Mouse (Mus musculus) adrenal gland, postnatal 14 days (tissue): ENCODE data around the gene Rb1. TPM values are rescaled to one million over a fixed set of nuclear protein-coding genes. Genes with fewer than 3 reads are reported as not detected.

Experiments
- DNase-seq: peaks from one replicate; pipeline ENCODE4 v3.0.0; 2021; ENCODE audit warnings: mixed read lengths
- microRNA-seq, 2 experiments: library from miRNA; unstranded; fragments of <30 nt; microRNA quantifications; one replicate each; pipeline ENCODE4 v1.2.0; 2021
- total RNA-seq: library from RNA; stranded (reverse); gene quantifications from 2 replicates; pipeline ENCODE4 v1.2.3, GENCODE M21; 2021

Gene Rb1
- total RNA-seq, 1 experiment from 2014 or later = 25.8 TPM

DNA sequence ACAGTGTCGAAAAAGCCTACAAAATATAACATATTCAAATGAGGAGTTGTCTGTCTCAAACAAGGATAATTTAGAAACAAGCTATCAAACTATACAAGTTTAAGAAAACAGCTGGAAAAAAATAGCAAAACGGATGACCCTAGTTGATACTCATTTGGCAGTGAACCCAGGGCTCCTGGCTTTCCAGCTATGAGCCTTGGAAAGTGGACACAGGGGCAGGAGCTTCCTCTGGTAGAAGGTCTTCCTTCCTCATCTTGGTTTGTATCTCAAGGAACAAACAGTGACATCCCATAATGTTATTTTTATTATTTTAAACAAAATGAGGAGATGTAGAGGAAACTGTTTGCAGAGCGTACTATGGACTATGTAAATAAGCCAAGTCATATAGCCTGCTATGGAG, 177.5 kb downstream of the Rb1 start:
- DNase-seq = no peak

- DNase-seq = no peak
Measured at GRCm38 (mm10) chr14:73146721-73147120, 178.9 kb downstream of the Rb1 start.

GRCm38 (mm10) chr14:73145531-73145930, 180.1 kb downstream of the Rb1 start:
- no peak for DNase-seq

GRCm38 (mm10) chr14:73143710-73144420, 181.8 kb downstream of the Rb1 start:
- DNase-seq = no peak

DNA sequence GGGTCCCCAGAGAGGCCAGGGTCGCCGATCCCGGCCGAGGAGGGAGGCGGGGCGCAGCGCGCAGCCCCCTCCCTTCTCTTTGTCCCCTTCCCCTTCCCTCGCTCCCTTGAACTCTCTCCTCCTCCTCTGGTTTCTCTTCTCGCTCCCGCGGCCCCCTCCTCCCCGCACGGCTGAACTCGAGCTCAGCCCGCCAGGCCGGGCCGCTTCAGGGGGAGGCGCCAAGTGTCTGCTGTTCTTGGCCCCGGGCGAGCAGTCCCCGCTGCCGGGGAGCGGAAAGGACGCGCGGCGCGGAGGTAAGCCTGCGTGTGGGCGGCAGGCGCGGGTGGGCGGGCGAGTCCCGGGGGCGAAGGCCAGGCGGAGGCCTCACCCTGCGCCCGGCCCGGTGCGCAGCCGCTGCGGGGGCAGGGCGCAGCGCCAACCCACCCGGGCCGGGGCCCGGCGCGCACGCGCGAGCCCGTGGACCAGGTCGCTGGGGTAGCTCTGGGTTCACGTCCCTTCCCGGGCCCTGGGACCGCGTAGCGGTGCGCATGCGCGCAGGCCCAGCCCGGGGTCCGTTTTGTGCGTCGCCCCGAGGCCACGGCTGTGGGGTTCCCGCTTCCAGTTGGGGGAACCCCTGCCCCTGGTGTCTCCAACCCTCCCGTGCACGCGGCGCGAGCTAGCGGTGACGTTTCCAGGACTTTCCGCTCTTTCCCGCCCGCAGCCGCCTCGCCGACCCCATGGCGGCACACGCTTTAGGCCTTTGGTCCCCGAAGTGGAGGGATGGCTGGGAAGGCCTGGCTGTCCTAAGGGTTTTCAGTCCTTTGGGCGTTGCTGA, 182.5 kb downstream of the Rb1 start:
- DNase-seq = peak; percentile 92

DNA sequence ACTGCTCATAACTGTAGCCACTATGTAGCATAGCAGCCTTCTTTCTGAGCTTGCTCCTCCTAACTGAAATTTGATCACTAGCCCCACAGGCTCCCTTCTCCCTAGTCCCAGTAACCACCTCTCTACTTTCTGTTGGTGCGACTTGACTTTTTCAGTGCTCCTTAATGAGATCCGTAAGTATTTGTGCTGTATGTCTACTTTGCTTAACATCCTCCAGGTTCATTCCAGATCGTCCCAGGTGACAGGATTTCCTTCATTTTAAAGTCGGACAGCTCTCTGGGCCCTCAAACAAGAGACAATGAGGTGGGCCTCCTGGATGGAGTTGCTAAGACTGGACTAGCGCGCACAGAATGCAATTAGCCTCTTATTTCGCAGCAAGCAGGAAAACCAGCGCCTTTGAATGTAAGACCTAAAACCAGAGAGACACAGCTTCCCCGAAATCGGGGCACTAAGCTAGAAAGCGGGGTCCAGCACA, 183.2 kb downstream of the Rb1 start:
- DNase-seq = peak; percentile 32

DNA sequence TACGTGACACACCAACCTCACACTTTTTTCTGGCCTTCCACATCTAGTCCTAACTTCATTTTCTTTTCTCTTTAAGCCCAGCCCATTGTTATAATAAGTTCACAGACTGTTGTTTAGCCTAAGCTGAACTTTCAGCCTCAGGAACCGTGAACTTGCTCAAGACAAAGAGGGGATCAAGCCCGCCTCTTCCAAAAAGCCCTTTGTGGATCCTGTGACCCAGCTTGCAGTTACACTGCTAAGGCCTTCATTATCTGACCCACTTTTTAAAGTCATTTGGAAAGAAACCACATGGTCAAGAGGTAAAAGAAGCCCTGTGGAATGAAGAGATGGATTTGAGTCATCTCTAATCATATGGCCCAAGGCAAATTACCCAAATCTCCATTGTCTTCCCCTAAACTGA, 183.8 kb downstream of the Rb1 start:
- DNase-seq = no peak

- no peak for DNase-seq
Measured at GRCm38 (mm10) chr14:73139866-73140265, 185.8 kb downstream of the Rb1 start.

DNA sequence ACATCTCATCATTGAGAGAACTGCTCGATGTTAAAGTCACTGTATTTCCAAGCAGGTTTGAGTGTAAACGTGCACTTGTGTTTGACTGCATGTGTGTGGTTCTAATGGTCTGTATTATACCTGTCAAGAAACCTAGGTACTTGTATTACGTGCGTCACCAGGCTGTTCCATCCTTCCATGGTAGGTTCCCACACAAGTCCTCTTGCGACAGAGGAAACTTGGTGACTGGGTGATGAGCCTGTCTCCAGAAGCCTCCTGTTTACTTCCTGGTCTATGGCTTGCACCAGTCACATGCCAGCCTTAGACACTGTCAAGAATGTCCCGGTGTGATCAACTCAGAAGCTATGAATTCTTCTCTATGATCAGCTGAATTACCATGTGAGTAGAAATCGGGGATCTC, 187.1 kb downstream of the Rb1 start:
- no peak for DNase-seq

GRCm38 (mm10) chr14:73137234-73137633, 188.4 kb downstream of the Rb1 start:
- no peak for DNase-seq

Small RNA genes within 50 kb of the gene (microRNA-seq; reads per million reads assigned to microRNA genes)
- gene Mir687 = 0 reads per million in 2 experiments

Other genes with a start within 250 kb of the Rb1 start
- gene Rcbtb2, start 202.8 kb downstream of the Rb1 start, total RNA-seq = 39.5 and 41.3 TPM in 2 replicates
- 7.8 and 9.6 TPM in 2 replicates for gene Lpar6, start 87.9 kb downstream of the Rb1 start, total RNA-seq
- gene Itm2b, start 59.5 kb upstream of the Rb1 start, total RNA-seq = 848 and 849 TPM in 2 replicates
- gene Med4, start 184.2 kb upstream of the Rb1 start, total RNA-seq = 25.9 and 30.6 TPM in 2 replicates
- gene Sucla2, start 199.5 kb upstream of the Rb1 start, total RNA-seq = 999 and 1,057 TPM in 2 replicates
- 8.9 and 9.6 TPM in 2 replicates for gene Nudt15, start 222.4 kb upstream of the Rb1 start, total RNA-seq